10 mouse cellular contexts compared by ENCODE assay signal in the genomic region with DNA sequence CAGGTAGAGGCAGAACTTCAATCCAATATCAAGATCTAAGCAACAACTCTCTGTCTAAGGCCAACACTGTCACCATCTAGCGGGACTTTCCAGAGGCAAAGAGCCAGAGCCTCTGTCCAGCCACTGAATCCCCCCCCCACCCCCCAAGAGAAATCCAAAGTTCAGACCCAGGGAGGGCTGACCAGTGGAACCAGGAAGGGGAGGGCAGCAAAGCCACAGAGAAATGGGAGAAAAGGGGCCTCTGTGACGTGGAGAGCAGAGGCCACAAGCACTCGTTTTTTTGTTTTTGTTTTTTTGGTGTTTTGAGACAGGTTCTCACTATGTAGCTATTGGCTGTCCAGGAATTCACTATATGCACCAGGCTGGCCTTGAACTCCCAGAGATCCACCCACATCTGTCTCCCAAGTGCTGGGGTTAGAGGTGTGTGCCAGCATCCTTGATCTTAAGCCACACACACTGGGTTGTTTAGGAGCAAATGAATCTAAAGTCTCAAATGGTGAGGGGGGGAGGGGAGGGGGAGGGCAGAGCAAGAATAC. TPM values are rescaled to one million over a fixed set of nuclear protein-coding genes. Genes with fewer than 3 reads are reported as not detected.
DNase-seq lines count a peak whose midpoint lies in the region; ATAC-seq and TF ChIP-seq lines count a peak whose summit lies in the region.
"Had no signal": no experiment of that assay in that cellular context is flagged by ENCODE, and none has a peak within 500 bp of the region (broad histone marks: within the 10 kb centered on the region; RNA-seq: fewer than 3 reads in every experiment).

No protein-coding gene starts in this region.

- H3K36me3 ChIP-seq in heart, embryonic 13.5 days = peaks cover 2% of the 10 kb centered on the region
- no peaks in the 10 kb centered on the region for H3K36me3 ChIP-seq in stomach, embryonic 15.5 days
- 0 out of 2 replicates have a peak, but pooled peaks cover under 1% of the 10 kb centered on the region for H3K36me3 ChIP-seq in stomach, postnatal 0 days (ENCODE audit: control insufficient read depth, insufficient read depth, low read length)

- DNase-seq in heart, postnatal 14 days = no peak
- no peak for DNase-seq in stomach, postnatal 0 days (ENCODE audit: low spot score)
- DNase-seq in kidney, postnatal 36 days = peak; percentile 54 to 59
- no peak for DNase-seq in layer of hippocampus, adult 2 months (ENCODE audit: low spot score in 2 of 2)
- no peak for DNase-seq in natural killer cell, adult 2 months (ENCODE audit: low spot score in 2 of 2)
- DNase-seq: heart, postnatal 10 days; retina, postnatal 1 day had no signal

- H3K4me3 ChIP-seq in heart, embryonic 13.5 days = no peak overlapping the region
- no peak overlapping the region for H3K4me3 ChIP-seq in stomach, embryonic 15.5 days (replicated peaks)
- H3K4me3 ChIP-seq in stomach, postnatal 0 days (ENCODE audit: low read depth, low read length) = no peak overlapping the region
- no peak overlapping the region for H3K4me3 ChIP-seq in layer of hippocampus, adult 2 months

- WGBS in heart, embryonic 13.5 days = 71% methylated on average over 3 of the region's 3 CpGs
- 72% methylated on average over 3 of the region's 3 CpGs for WGBS in stomach, embryonic 15.5 days
- 69% methylated on average over 3 of the region's 3 CpGs for WGBS in stomach, postnatal 0 days

- H3K4me2 ChIP-seq in heart, embryonic 13.5 days = peak overlapping the region; percentile 83
- no peak overlapping the region for H3K4me2 ChIP-seq in stomach, embryonic 15.5 days
- H3K4me2 ChIP-seq in stomach, postnatal 0 days (replicated peaks; ENCODE audit: low read depth) = no peak overlapping the region

- no peak for TF ChIP-seq CTCF in stomach, postnatal 0 days (IDR thresholded peaks at IDR 0.05; ENCODE audit: low read depth)
- TF ChIP-seq CTCF in layer of hippocampus, adult 2 months (conservative IDR thresholded peaks at IDR 0.05) = no peak

- intact Hi-C loops in heart, postnatal 14 days (cut with DNase I) = loop anchor here (2.0 kb wide), 3 partner anchors 21 to 113 kb away; a partner anchor contains a TSS

- ATAC-seq in heart, embryonic 13.5 days (ENCODE audit: extremely low read depth, insufficient number of reproducible peaks, low FRiP score, low TSS enrichment) = no peak
- ATAC-seq in stomach, embryonic 15.5 days (ENCODE audit: insufficient read depth, low FRiP score, low read depth) = no peak
- no peak for ATAC-seq in stomach, postnatal 0 days (ENCODE audit: low FRiP score, low TSS enrichment)

- peak overlapping the region; percentile 73; the same call in 1 of the 2 replicates for H3K9ac ChIP-seq in heart, embryonic 13.5 days
- no peak overlapping the region for H3K9ac ChIP-seq in stomach, embryonic 15.5 days
- no peak overlapping the region for H3K9ac ChIP-seq in stomach, postnatal 0 days (ENCODE audit: low read length)
- H3K9ac ChIP-seq: limb, embryonic 12.5 days had no signal

- H3K9me3 ChIP-seq in heart, embryonic 13.5 days = no peaks in the 10 kb centered on the region
- no peaks in the 10 kb centered on the region for H3K9me3 ChIP-seq in stomach, embryonic 15.5 days
- H3K9me3 ChIP-seq in stomach, postnatal 0 days (ENCODE audit: control insufficient read depth, low read length) = no peaks in the 10 kb centered on the region
- H3K9me3 ChIP-seq: limb, embryonic 12.5 days had no signal

- peaks cover 38% of the 10 kb centered on the region for H3K4me1 ChIP-seq in heart, embryonic 13.5 days
- H3K4me1 ChIP-seq in stomach, embryonic 15.5 days = peaks cover 22% of the 10 kb centered on the region
- H3K4me1 ChIP-seq in stomach, postnatal 0 days (replicated peaks; ENCODE audit: control insufficient read depth, insufficient read depth) = peaks cover 5% of the 10 kb centered on the region; the same call in 1 of the 2 replicates

- H3K27me3 ChIP-seq in heart, embryonic 13.5 days (replicated peaks) = peaks cover 3% of the 10 kb centered on the region; the same call in 1 of the 2 replicates
- no peaks in the 10 kb centered on the region for H3K27me3 ChIP-seq in stomach, embryonic 15.5 days (replicated peaks)
- no peaks in the 10 kb centered on the region for H3K27me3 ChIP-seq in stomach, postnatal 0 days (ENCODE audit: control insufficient read depth, insufficient read depth, low read length)
- H3K27me3 ChIP-seq: limb, embryonic 12.5 days had no signal

- peak overlapping the region; percentile 97 for H3K27ac ChIP-seq in heart, embryonic 13.5 days (replicated peaks)
- H3K27ac ChIP-seq in stomach, embryonic 15.5 days = peak overlapping the region; percentile 94; the same call in 1 of the 2 replicates
- H3K27ac ChIP-seq in stomach, postnatal 0 days (replicated peaks) = no peak overlapping the region
- H3K27ac ChIP-seq in layer of hippocampus, adult 2 months = no peak overlapping the region

- TF ChIP-seq EP300 in stomach, postnatal 0 days (optimal IDR thresholded peaks at IDR 0.05) = no peak

RNA-seq across cellular contexts. Expression of a gene that starts 2.1 kb away (rescaled TPM):
- 287 and 294 TPM in 2 replicates for polyA plus RNA-seq in heart, embryonic 13.5 days (2015; fragmentation: Nextera tagmentation; extraction: Ambion mirVana)
- total RNA-seq in heart, postnatal 14 days (2021) = 100 to 1,000 TPM; 163 to 176 TPM
- polyA plus RNA-seq in stomach, embryonic 15.5 days (2015; fragmentation: Nextera tagmentation; extraction: Ambion mirVana) = 256 and 259 TPM in 2 replicates
- polyA plus RNA-seq in stomach, postnatal 0 days (2015; fragmentation: Nextera tagmentation; extraction: Ambion mirVana) = 189 and 200 TPM in 2 replicates
- 10 to 100 TPM; 62.5 to 62.6 TPM for total RNA-seq in layer of hippocampus, adult 2 months (2021)

RNA-seq across cellular contexts. Expression of a gene that starts 16.7 kb away (rescaled TPM):
- 1.1 and 1.7 TPM in 2 replicates for polyA plus RNA-seq in heart, embryonic 13.5 days (2015; fragmentation: Nextera tagmentation; extraction: Ambion mirVana)
- under 1 TPM in 1 of 2 experiments, not detected in 1; 0.29 TPM for total RNA-seq in heart, postnatal 14 days (2021)
- 8.8 and 9.2 TPM in 2 replicates for polyA plus RNA-seq in stomach, embryonic 15.5 days (2015; fragmentation: Nextera tagmentation; extraction: Ambion mirVana)
- 5.1 and 5.9 TPM in 2 replicates for polyA plus RNA-seq in stomach, postnatal 0 days (2015; fragmentation: Nextera tagmentation; extraction: Ambion mirVana)
- total RNA-seq in layer of hippocampus, adult 2 months (2021) = 100 to 1,000 TPM; 482 to 488 TPM

RNA-seq across cellular contexts. Expression of a gene that starts 20.3 kb away (rescaled TPM):
- 220 and 224 TPM in 2 replicates for polyA plus RNA-seq in heart, embryonic 13.5 days (2015; fragmentation: Nextera tagmentation; extraction: Ambion mirVana)
- total RNA-seq in heart, postnatal 14 days (2021) = 100 to 1,000 TPM; 130 to 136 TPM
- 155 and 161 TPM in 2 replicates for polyA plus RNA-seq in stomach, embryonic 15.5 days (2015; fragmentation: Nextera tagmentation; extraction: Ambion mirVana)
- polyA plus RNA-seq in stomach, postnatal 0 days (2015; fragmentation: Nextera tagmentation; extraction: Ambion mirVana) = 126 and 142 TPM in 2 replicates
- total RNA-seq in layer of hippocampus, adult 2 months (2021) = 10 to 100 TPM; 60.6 to 66.4 TPM

RNA-seq across cellular contexts. Expression of a gene that starts 37.6 kb away (rescaled TPM):
- 2.8 and 2.9 TPM in 2 replicates for polyA plus RNA-seq in heart, embryonic 13.5 days (2015; fragmentation: Nextera tagmentation; extraction: Ambion mirVana)
- 10 to 100 TPM; 10.5 to 11.4 TPM for total RNA-seq in heart, postnatal 14 days (2021)
- 5.5 and 6.1 TPM in 2 replicates for polyA plus RNA-seq in stomach, embryonic 15.5 days (2015; fragmentation: Nextera tagmentation; extraction: Ambion mirVana)
- polyA plus RNA-seq in stomach, postnatal 0 days (2015; fragmentation: Nextera tagmentation; extraction: Ambion mirVana) = 2.0 and 2.9 TPM in 2 replicates
- total RNA-seq in layer of hippocampus, adult 2 months (2021) = 100 to 1,000 TPM in 1 of 2 experiments, 10 to 100 TPM in 1; 92.5 to 102 TPM

RNA-seq across cellular contexts. Expression of a gene that starts 43.9 kb away (rescaled TPM):
- polyA plus RNA-seq in heart, embryonic 13.5 days (2015; fragmentation: Nextera tagmentation; extraction: Ambion mirVana) = 47.2 and 59.5 TPM in 2 replicates
- total RNA-seq in heart, postnatal 14 days (2021) = 10 to 100 TPM; 22.7 to 23.0 TPM
- 31.8 and 68.8 TPM in 2 replicates for polyA plus RNA-seq in stomach, embryonic 15.5 days (2015; fragmentation: Nextera tagmentation; extraction: Ambion mirVana)
- 0.72 and 1.1 TPM in 2 replicates for polyA plus RNA-seq in stomach, postnatal 0 days (2015; fragmentation: Nextera tagmentation; extraction: Ambion mirVana)
- under 1 TPM; 0.15 to 0.23 TPM for total RNA-seq in layer of hippocampus, adult 2 months (2021)

Comparison
In these comparisons a context has a peak if more than half of its experiments do, and no peak if none do; other contexts are left out.
1. H3K27ac ChIP-seq: peak in heart, embryonic 13.5 days (single experiment) and stomach, embryonic 15.5 days (single experiment); none in stomach, postnatal 0 days (single experiment) and layer of hippocampus, adult 2 months (single experiment).
2. DNase-seq: peak in kidney, postnatal 36 days (2 of 2); none in heart, postnatal 14 days (0 of 2), stomach, postnatal 0 days (single experiment), layer of hippocampus, adult 2 months (0 of 2) and natural killer cell, adult 2 months (0 of 2).